Mouse (Mus musculus): ENCODE data around the gene 2610301B20Rik. TPM values are rescaled to one million over a fixed set of nuclear protein-coding genes. Genes with fewer than 3 reads are reported as not detected.
"Not testable (repeated sequence)": the region's sequence is repeated elsewhere in the genome, so short reads cannot be mapped to it uniquely, and the experiment has no call there.

2610301B20Rik gene
- 14.9 and 15.4 TPM in 2 replicates for total RNA-seq (2017)

- peak; percentile 56 to 80 for ATAC-seq (replicated peaks in 1 of 2; ENCODE audit: insufficient read depth in 1 of 2, low FRiP score in 2 of 2, low TSS enrichment in 1 of 2, low read depth in 1 of 2, poor library complexity in 2 of 2, severe bottlenecking in 2 of 2)
These were observed at the start of gene 2610301B20Rik for GRCm38 (mm10) chr4:10873920-10874665. 2610301B20Rik (plus strand) TSS chr4:10874498.

- ATAC-seq (replicated peaks in 1 of 2; ENCODE audit: insufficient read depth in 1 of 2, low FRiP score in 2 of 2, low TSS enrichment in 1 of 2, low read depth in 1 of 2, poor library complexity in 2 of 2, severe bottlenecking in 2 of 2): peak in 1 of 2 experiments; percentile 67; a peak in 1 of 4 replicates
These were observed 41.0 kb upstream of the 2610301B20Rik start for GRCm38 (mm10) chr4:10833273-10833672.

DNA sequence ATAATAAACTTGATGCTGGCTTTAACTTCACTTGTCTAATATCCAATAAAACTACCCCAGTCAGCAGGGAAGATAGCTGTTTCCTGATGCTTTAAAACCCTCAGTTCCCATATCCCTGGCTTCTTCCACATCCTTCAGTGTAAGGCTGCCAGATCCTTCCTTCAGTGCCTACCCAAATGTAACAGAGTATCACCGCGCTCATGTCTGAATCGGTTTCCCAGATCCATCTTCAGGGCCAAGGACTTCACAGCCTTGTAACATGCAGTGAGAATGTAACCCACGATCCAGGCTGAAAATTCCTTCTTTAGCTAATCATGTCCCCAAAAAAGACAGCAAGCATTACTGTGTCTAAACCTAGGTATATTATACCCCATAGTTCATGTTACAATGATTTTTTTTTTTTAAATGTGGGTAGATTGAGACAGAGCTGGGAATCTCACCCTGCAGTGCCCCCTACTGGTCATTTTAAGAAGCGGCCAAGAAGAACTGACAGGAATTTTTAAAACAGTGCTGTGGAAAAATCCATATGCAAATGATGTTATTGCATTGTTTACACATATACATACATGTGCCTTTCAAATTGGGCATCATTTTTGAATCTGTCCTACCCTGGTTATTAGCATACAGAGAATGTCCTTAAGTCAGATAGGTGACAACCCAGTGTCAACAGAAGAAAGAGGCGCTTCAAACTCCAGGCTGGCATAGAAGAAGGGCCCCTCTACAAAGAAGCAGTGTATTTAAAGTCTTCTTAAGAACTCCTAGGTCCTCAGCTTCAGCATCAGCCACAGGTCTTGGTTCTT lies 38.8 kb upstream of the 2610301B20Rik start:
- peak in 1 of 2 experiments; percentile 37; a peak in 1 of 4 replicates for ATAC-seq (replicated peaks in 1 of 2; ENCODE audit: insufficient read depth in 1 of 2, low FRiP score in 2 of 2, low TSS enrichment in 1 of 2, low read depth in 1 of 2, poor library complexity in 2 of 2, severe bottlenecking in 2 of 2)

GRCm38 (mm10) chr4:10845848-10846247 lies 28.4 kb upstream of the 2610301B20Rik start:
- no peak for ATAC-seq (replicated peaks in 1 of 2; ENCODE audit: insufficient read depth in 1 of 2, low FRiP score in 2 of 2, low TSS enrichment in 1 of 2, low read depth in 1 of 2, poor library complexity in 2 of 2, severe bottlenecking in 2 of 2)

DNA sequence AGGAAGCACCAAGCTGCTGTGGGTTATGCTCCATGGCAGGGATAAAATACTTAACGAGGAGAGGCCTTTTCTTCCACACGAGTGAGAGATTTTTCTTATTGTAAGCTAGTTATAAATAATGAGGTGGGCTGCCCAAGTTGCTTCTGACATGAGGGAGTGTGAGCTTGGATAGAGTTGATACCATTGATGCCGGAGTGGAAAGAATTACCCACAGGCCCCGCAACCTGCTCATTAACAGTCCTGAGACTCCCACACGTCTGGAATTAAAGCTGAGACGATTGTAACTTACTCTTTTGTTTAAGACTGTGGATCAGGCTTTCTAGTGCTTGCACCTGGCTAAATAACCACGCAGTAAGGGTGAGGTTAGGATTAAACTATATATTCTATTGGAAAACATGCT lies 24.5 kb upstream of the 2610301B20Rik start:
- no peak for ATAC-seq (replicated peaks in 1 of 2; ENCODE audit: insufficient read depth in 1 of 2, low FRiP score in 2 of 2, low TSS enrichment in 1 of 2, low read depth in 1 of 2, poor library complexity in 2 of 2, severe bottlenecking in 2 of 2)

DNA sequence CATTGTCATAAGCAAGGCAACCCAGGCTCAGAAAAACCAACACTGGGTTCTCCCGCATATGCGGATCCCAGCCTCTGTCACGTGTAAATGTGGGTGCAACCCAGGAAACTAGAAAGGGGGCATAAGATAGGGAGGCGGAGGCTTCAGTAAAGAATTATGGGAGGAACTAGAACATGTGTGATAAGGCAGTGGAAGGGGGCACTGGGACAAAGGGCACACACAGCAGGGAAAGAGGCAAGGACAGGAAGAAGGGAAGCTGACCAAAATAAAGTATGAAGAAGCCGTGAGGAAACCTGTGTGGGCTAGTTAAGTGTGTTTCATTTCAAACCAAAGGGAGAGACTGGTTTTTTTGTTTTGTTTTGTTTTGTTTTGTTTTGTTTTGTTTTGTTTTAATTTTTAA lies 23.3 kb upstream of the 2610301B20Rik start:
- ATAC-seq (replicated peaks in 1 of 2; ENCODE audit: insufficient read depth in 1 of 2, low FRiP score in 2 of 2, low TSS enrichment in 1 of 2, low read depth in 1 of 2, poor library complexity in 2 of 2, severe bottlenecking in 2 of 2): no peak

GRCm38 (mm10) chr4:10859174-10859573 lies 15.1 kb upstream of the 2610301B20Rik start:
- ATAC-seq (replicated peaks in 1 of 2; ENCODE audit: insufficient read depth in 1 of 2, low FRiP score in 2 of 2, low TSS enrichment in 1 of 2, low read depth in 1 of 2, poor library complexity in 2 of 2, severe bottlenecking in 2 of 2): no peak

DNA sequence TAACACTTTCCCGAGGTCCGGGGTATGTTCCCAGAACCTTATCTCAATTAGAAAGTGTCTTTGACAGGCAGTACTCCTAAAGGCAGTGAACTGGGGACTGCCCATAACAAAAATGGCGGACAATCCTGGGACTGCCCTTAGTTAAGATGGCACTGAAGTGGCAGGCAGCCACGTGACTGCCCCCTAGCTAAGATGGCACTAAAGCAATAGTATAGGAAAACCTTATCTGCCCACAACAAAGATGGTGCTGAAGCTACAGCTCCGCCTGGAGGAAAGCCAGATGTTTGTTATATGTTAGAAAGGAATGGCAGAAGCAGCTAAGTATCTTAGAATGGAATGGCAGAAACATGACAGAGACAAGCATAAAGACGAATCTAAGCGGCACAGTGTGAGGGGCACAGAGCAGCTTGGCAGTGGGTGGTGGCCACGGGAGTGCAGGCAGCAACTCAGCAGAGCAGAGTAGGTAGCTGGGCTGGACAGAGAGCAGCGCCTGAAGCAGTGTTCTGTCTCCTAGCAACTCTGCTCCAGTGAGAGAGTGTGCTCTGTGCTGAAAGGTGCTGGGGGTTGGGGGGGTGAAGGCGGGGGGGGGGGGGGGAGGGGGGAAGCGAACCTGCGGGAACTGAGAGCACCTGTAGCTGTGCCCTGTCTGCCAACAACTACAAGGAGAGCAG lies 14.3 kb upstream of the 2610301B20Rik start:
- ATAC-seq (replicated peaks in 1 of 2; ENCODE audit: insufficient read depth in 1 of 2, low FRiP score in 2 of 2, low TSS enrichment in 1 of 2, low read depth in 1 of 2, poor library complexity in 2 of 2, severe bottlenecking in 2 of 2): no peak

GRCm38 (mm10) chr4:10860825-10861224 lies 13.5 kb upstream of the 2610301B20Rik start:
- ATAC-seq (replicated peaks in 1 of 2; ENCODE audit: insufficient read depth in 1 of 2, low FRiP score in 2 of 2, low TSS enrichment in 1 of 2, low read depth in 1 of 2, poor library complexity in 2 of 2, severe bottlenecking in 2 of 2): no peak

GRCm38 (mm10) chr4:10862882-10863281 lies 11.4 kb upstream of the 2610301B20Rik start:
- ATAC-seq (replicated peaks in 1 of 2; ENCODE audit: insufficient read depth in 1 of 2, low FRiP score in 2 of 2, low TSS enrichment in 1 of 2, low read depth in 1 of 2, poor library complexity in 2 of 2, severe bottlenecking in 2 of 2): not testable (repeated sequence)

GRCm38 (mm10) chr4:10872231-10872630 lies 2.1 kb upstream of the 2610301B20Rik start:
- ATAC-seq (replicated peaks in 1 of 2; ENCODE audit: insufficient read depth in 1 of 2, low FRiP score in 2 of 2, low TSS enrichment in 1 of 2, low read depth in 1 of 2, poor library complexity in 2 of 2, severe bottlenecking in 2 of 2): no peak

- ATAC-seq (replicated peaks in 1 of 2; ENCODE audit: insufficient read depth in 1 of 2, low FRiP score in 2 of 2, low TSS enrichment in 1 of 2, low read depth in 1 of 2, poor library complexity in 2 of 2, severe bottlenecking in 2 of 2): no peak; a peak in 1 of 4 replicates
These were observed 1.4 kb upstream of the 2610301B20Rik start for GRCm38 (mm10) chr4:10872685-10873539.

DNA sequence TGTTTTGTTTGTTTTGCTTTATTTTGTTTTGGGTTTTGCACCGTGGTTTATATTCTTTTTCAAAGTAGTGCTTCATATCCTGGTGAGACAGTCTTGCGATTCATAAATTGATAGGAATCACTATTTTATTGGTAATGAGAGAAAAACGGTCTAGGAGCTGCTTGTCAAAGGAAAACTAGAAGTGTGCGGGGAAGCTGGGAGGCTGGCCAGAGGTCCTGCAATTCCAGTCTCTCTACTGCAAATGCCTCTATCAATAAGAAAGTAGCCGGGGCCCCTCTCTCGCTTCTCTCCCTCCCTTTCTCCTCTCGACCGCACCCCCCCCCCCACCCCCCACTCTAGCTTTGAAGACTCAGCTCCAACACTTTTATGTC lies 764 bp upstream of the 2610301B20Rik start:
- 0 out of 4 replicates have a peak, but pooled peaks of 1 of the 2 experiments have one; percentile 6 for ATAC-seq (replicated peaks in 1 of 2; ENCODE audit: insufficient read depth in 1 of 2, low FRiP score in 2 of 2, low TSS enrichment in 1 of 2, low read depth in 1 of 2, poor library complexity in 2 of 2, severe bottlenecking in 2 of 2)

- peak; percentile 54 to 60 for ATAC-seq (replicated peaks in 1 of 2; ENCODE audit: insufficient read depth in 1 of 2, low FRiP score in 2 of 2, low TSS enrichment in 1 of 2, low read depth in 1 of 2, poor library complexity in 2 of 2, severe bottlenecking in 2 of 2)
These were observed 422 bp downstream of the 2610301B20Rik start for GRCm38 (mm10) chr4:10874718-10875121.

GRCm38 (mm10) chr4:10875407-10875806 lies 1.1 kb downstream of the 2610301B20Rik start:
- no peak for ATAC-seq (replicated peaks in 1 of 2; ENCODE audit: insufficient read depth in 1 of 2, low FRiP score in 2 of 2, low TSS enrichment in 1 of 2, low read depth in 1 of 2, poor library complexity in 2 of 2, severe bottlenecking in 2 of 2)

GRCm38 (mm10) chr4:10877057-10877456 lies 2.8 kb downstream of the 2610301B20Rik start:
- no peak for ATAC-seq (replicated peaks in 1 of 2; ENCODE audit: insufficient read depth in 1 of 2, low FRiP score in 2 of 2, low TSS enrichment in 1 of 2, low read depth in 1 of 2, poor library complexity in 2 of 2, severe bottlenecking in 2 of 2)

All from hematopoietic stem cell, adult 5-6 weeks (primary cell).